Mouse (Mus musculus): ENCODE data around the gene Adamts8.

Adamts8 gene

GRCm38 (mm10) chr9:30985782-30986181 is 43.4 kb downstream of the Adamts8 start:
- no peak for DNase-seq (ENCODE audit: low spot score)

DNA sequence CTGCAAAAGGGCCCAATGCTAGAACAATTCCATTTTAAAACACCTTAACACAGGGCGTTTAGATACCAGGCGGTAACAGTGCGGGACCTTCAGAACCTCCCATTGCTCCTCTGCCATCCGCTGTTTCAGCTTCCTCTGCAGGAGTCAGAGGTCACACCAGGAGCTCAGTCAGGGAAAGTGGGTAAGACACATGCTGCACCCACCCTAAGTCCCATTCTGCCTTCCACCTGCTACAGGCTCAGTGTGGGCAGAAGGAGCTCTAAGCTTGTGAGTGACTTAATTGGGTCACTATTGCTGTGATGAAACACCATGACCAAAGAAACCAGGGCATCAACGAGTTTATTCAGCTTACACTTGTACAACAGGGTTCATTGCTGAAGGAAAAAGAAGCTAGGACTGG is 50.7 kb downstream of the Adamts8 start:
- DNase-seq (ENCODE audit: low spot score): no peak

GRCm38 (mm10) chr9:30996590-30997562 is 54.5 kb downstream of the Adamts8 start:
- no peak for DNase-seq (ENCODE audit: low spot score)

DNA sequence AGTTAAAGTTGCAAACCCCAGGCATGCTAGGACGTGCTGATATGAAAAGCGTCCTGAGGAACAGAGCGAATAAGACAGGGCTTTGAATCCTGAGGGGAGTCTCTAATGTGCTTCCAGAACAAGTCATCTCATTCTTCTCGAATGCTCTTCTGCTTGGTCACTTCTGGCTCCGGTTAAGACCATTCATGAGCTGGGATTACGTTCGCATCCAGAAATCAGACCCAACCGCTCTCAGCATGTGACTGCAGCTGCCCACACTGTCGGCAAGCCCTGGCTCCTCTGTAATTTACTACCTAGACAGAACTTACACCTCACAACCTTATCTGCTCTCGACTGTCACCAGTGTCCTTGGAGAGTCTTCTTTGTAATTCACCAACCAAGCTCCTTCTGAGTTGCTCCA is 58.3 kb downstream of the Adamts8 start:
- no peak for DNase-seq (ENCODE audit: low spot score)

- no peak for DNase-seq (ENCODE audit: low spot score)
Observed at GRCm38 (mm10) chr9:31002528-31002927, 60.2 kb downstream of the Adamts8 start.

DNA sequence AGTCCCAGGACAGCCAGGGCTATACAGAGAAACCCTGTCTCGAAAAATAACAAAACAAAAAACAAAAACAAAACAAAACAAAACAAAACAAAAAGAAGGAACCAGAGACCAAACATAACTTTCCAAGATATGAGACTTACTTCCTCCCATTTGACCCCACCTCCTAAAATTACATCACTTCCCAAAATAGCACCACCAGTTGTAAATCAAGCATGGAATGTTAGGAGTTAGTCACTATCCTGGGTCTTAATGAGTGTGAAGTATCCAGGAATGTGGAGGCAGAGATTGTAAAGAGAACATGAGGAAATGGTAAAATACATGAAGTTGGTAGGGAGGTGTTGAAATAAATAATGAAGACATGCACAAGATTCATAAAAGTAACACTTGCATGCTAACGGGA is 67.0 kb downstream of the Adamts8 start:
- no peak for DNase-seq (ENCODE audit: low spot score)

DNA sequence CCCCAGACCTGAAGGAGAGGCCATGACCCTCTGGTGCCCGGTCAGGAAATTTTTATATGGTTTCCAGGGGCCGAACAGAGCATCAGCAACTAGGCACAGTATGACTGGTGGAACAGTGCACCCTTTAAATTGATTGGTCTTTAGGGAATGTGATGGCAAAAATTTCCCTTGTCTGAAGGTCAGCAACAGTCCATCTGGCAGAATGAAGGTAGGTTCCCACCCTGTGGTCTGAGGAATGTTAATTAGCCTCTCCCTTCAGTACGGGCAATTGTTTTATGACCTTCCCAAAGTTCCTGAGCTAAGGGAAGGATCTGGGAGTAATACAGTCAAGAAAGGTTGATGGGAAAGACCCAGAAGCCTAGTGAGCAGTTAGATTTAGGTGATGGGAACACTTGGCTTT is 67.7 kb downstream of the Adamts8 start:
- DNase-seq (ENCODE audit: low spot score): no peak

DNA sequence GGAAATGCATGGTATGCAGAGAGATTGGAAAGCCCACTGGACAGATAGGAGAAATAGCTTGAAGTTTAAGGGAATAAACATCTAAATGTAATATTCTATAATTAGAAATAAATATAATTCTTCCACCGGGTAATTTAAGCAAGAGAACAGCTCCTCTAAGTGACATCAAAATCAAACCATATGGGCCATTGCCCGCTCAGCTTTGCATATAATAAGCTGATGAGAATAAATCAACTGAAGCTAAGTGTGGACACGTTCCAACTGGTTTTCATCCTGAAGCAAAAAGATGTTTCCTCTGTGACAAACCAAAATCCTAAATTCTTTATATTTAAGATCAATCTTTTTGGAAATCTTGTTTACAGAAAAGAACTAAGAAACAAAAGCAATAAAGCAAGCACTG is 68.4 kb downstream of the Adamts8 start:
- no peak for DNase-seq (ENCODE audit: low spot score)

DNA sequence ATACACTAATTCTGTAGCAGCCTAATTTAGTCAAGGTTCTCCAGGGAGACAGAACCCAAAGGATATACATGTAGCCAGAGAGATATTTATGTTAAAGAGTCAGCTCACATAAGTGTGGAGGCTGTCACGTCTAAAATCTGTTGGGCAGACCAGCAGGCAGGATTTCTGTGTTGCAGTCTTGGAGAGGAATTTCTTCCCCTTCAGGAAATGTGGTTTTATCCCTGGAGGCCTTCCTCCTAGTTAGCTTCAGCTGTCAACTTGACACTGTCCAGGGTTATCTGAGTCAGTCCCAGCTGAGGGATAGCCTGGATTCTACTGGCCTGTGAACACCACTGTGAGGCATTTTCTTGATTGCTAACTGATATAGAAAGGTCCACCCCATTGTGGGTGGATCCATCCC is 69.2 kb downstream of the Adamts8 start:
- no peak for DNase-seq (ENCODE audit: low spot score)

GRCm38 (mm10) chr9:31012674-31013073 is 70.3 kb downstream of the Adamts8 start:
- DNase-seq (ENCODE audit: low spot score): no peak

- no peak for DNase-seq (ENCODE audit: low spot score)
Observed at GRCm38 (mm10) chr9:31013415-31013814, 71.1 kb downstream of the Adamts8 start.

Data from spleen, adult 12 weeks (tissue).